Mouse (Mus musculus): Measurements from ENCODE around the gene Zranb1. TPM values are rescaled to one million over a fixed set of nuclear protein-coding genes. Genes with fewer than 3 reads are reported as not detected.

Gene Zranb1
- 10.8 and 11.3 TPM in 2 replicates for total RNA-seq (2012; rRNA removed)
- 17.6 and 22.0 TPM in 2 replicates for total RNA-seq (2014; rRNA removed)
- 11.6 and 11.7 TPM in 2 replicates for polyA plus RNA-seq (2012; ENCODE audit: insufficient read length, low read depth)

GRCm38 (mm10) chr7:132930850-132931559, at the start of gene Zranb1:
Gene Zranb1 (plus strand): TSS chr7:132931142.
- dilution Hi-C loops (cut with MboI; ENCODE audit: extremely low pct_ligation_motif_present, extremely low pct_unique_long_range_greater_than_20kb, low sequenced_read_pairs): no loop called here
- peaks cover 21% of the 10 kb centered on the region for H3K79me2 ChIP-seq (replicated peaks; ENCODE audit: control insufficient read depth, extremely low read depth, insufficient read depth, poor library complexity, severe bottlenecking)

GRCm38 (mm10) chr7:132882343-132882742, 48.6 kb upstream of the Zranb1 start:
- no peak overlapping the region for H3K9ac ChIP-seq (ENCODE audit: insufficient read depth, low read depth)
- in situ Hi-C loops (cut with MboI; ENCODE audit: low pct_ligation_motif_present, low pct_unique_long_range_greater_than_20kb, low sequenced_read_pairs): no loop called here
- no peak overlapping the region for H3K27ac ChIP-seq (ENCODE audit: insufficient read depth, low read depth)
- no peaks in the 10 kb centered on the region for H3K27me3 ChIP-seq (replicated peaks)
- dilution Hi-C loops (cut with MboI; ENCODE audit: extremely low pct_ligation_motif_present, extremely low pct_unique_long_range_greater_than_20kb, low sequenced_read_pairs): no loop called here
- peak; percentile 48 for DNase-seq (ENCODE audit: extremely low read depth)
- no peak overlapping the region for H3K4me3 ChIP-seq (replicated peaks in 1 of 3; ENCODE audit: low read depth in 2 of 3, low read length in 2 of 3, poor library complexity in 1 of 3)
- no peak overlapping the region for H3K4me2 ChIP-seq (ENCODE audit: insufficient read depth, low read depth, poor library complexity, severe bottlenecking)
- no peaks in the 10 kb centered on the region for H3K9me3 ChIP-seq (replicated peaks; ENCODE audit: low read length)
- no peaks in the 10 kb centered on the region for H3K79me2 ChIP-seq (replicated peaks; ENCODE audit: control insufficient read depth, extremely low read depth, insufficient read depth, poor library complexity, severe bottlenecking)
- H3K36me3 ChIP-seq (replicated peaks in 1 of 2; ENCODE audit: control insufficient read depth in 1 of 2, insufficient read depth in 1 of 2, low read length in 1 of 2): peaks cover 69 to 80% of the 10 kb centered on the region in 2 experiments
- TF ChIP-seq MEF2A (IDR thresholded peaks at IDR 0.05; ENCODE audit: borderline replicate concordance, low read depth, low read length) (no peak), CTCF (conservative IDR thresholded peaks at IDR 0.05 in 1 of 2, IDR thresholded peaks at IDR 0.05 in 1 of 2; ENCODE audit: low read depth in 2 of 2, low read length in 2 of 2) (peak in 1 of 2 experiments; percentile 64; a peak in 2 of 4 replicates), TBP (conservative IDR thresholded peaks at IDR 0.05; ENCODE audit: low read depth, low read length) (no peak), SMC3 (IDR thresholded peaks at IDR 0.05; ENCODE audit: low read depth, low read length) (peak; percentile 34; the same call in 1 of the 2 replicates), MAX (IDR thresholded peaks at IDR 0.05; ENCODE audit: low read length) (no peak), KAT2A (IDR thresholded peaks at IDR 0.05; ENCODE audit: insufficient replicate concordance, low read length) (no peak), NRF1 (IDR thresholded peaks at IDR 0.05; ENCODE audit: low read depth, low read length) (no peak), RAD21 (IDR thresholded peaks at IDR 0.05; ENCODE audit: low read depth, low read length) (peak; percentile 51), CHD2 (IDR thresholded peaks at IDR 0.05; ENCODE audit: low read length) (no peak), ZC3H11A (IDR thresholded peaks at IDR 0.05; ENCODE audit: low read depth, low read length) (no peak), BHLHE40 (IDR thresholded peaks at IDR 0.05; ENCODE audit: low read depth, low read length) (no peak)
- H3K4me1 ChIP-seq (ENCODE audit: control insufficient read depth in 1 of 2, insufficient read depth in 2 of 2): peaks cover 0 to 3% of the 10 kb centered on the region in 2 experiments; a peak in 2 of 4 replicates

More at GRCm38 (mm10) chr7:132930850-132931559, at the start of gene Zranb1:
- Histone ChIP-seq H3K27me3 (replicated peaks) (no peaks in the 10 kb centered on the region), H3K36me3 (replicated peaks in 1 of 2; ENCODE audit: control insufficient read depth in 1 of 2, insufficient read depth in 1 of 2, low read length in 1 of 2) (no peaks in the 10 kb centered on the region), H3K27ac (ENCODE audit: insufficient read depth, low read depth) (peak within 1 kb of the TSS; percentile 23; the same call in 1 of the 2 replicates), H3K4me2 (ENCODE audit: insufficient read depth, low read depth, poor library complexity, severe bottlenecking) (peak within 1 kb of the TSS; percentile 91), H3K4me3 (replicated peaks in 1 of 3; ENCODE audit: low read depth in 2 of 3, low read length in 2 of 3, poor library complexity in 1 of 3) (peak within 1 kb of the TSS; percentile 95 to 97 (median 97)), H3K9ac (ENCODE audit: insufficient read depth, low read depth) (peak within 1 kb of the TSS; percentile 80), H3K9me3 (replicated peaks; ENCODE audit: low read length) (no peaks in the 10 kb centered on the region), H3K4me1 (ENCODE audit: control insufficient read depth in 1 of 2, insufficient read depth in 2 of 2) (peaks cover 2 to 8% of the 10 kb centered on the region in 2 experiments; a peak in 2 of 4 replicates)
- in situ Hi-C loops (cut with MboI; ENCODE audit: low pct_ligation_motif_present, low pct_unique_long_range_greater_than_20kb, low sequenced_read_pairs): loop anchor here (5.0 to 10.0 kb wide), 2 partner anchors 36 to 64 kb away; no protein-coding TSS in a partner anchor
- peak; percentile 96 for DNase-seq (ENCODE audit: extremely low read depth)
- TF ChIP-seq USF1 (IDR thresholded peaks at IDR 0.05; ENCODE audit: low read depth, low read length): no peak
- peak; percentile 64 for TF ChIP-seq ZMIZ1 (IDR thresholded peaks at IDR 0.05; ENCODE audit: low read depth, low read length)
- no peak for TF ChIP-seq CHD1 (IDR thresholded peaks at IDR 0.05; ENCODE audit: low read depth, low read length)
- TF ChIP-seq IRF4 (IDR thresholded peaks at IDR 0.05; ENCODE audit: low read depth, low read length): peak; percentile 47
- no peak for TF ChIP-seq ZKSCAN1 (IDR thresholded peaks at IDR 0.05; ENCODE audit: borderline replicate concordance, low read depth, low read length)
- TF ChIP-seq NRF1 (IDR thresholded peaks at IDR 0.05; ENCODE audit: low read depth, low read length): peak; percentile 77
- TF ChIP-seq MAX (IDR thresholded peaks at IDR 0.05; ENCODE audit: low read length): peak; percentile 83
- TF ChIP-seq ZNF384 (IDR thresholded peaks at IDR 0.05; ENCODE audit: low read depth, low read length): no peak
- peak; percentile 86 for TF ChIP-seq SIN3A (IDR thresholded peaks at IDR 0.05; ENCODE audit: low read length)
- peak; percentile 73 for TF ChIP-seq ELF1 (IDR thresholded peaks at IDR 0.05; ENCODE audit: low read depth, low read length)
- TF ChIP-seq HCFC1 (IDR thresholded peaks at IDR 0.05; ENCODE audit: low read depth, low read length): peak; percentile 91
- TF ChIP-seq PAX5 (IDR thresholded peaks at IDR 0.05; ENCODE audit: low read length): no peak
- TF ChIP-seq EP300 (IDR thresholded peaks at IDR 0.05; ENCODE audit: low read length): no peak
- TF ChIP-seq CTCF (conservative IDR thresholded peaks at IDR 0.05 in 1 of 2, IDR thresholded peaks at IDR 0.05 in 1 of 2; ENCODE audit: low read depth in 2 of 2, low read length in 2 of 2): no peak
- peak; percentile 92 for TF ChIP-seq NELFE (IDR thresholded peaks at IDR 0.05; ENCODE audit: low read depth, low read length)
- peak; percentile 91 for TF ChIP-seq POLR2A (IDR thresholded peaks at IDR 0.05; ENCODE audit: low read depth, low read length)
- TF ChIP-seq E2F4 (IDR thresholded peaks at IDR 0.05; ENCODE audit: insufficient replicate concordance, low read depth, low read length): peak; percentile 76; the same call in 1 of the 2 replicates
- no peak for TF ChIP-seq MAFK (IDR thresholded peaks at IDR 0.05; ENCODE audit: insufficient replicate concordance, low read length)
- TF ChIP-seq RCOR1 (conservative IDR thresholded peaks at IDR 0.05; ENCODE audit: low read depth, low read length): no peak
- TF ChIP-seq GABPA (IDR thresholded peaks at IDR 0.05; ENCODE audit: insufficient replicate concordance, low read depth, low read length): peak; percentile 30; the same call in 1 of the 2 replicates
- TF ChIP-seq KAT2A (IDR thresholded peaks at IDR 0.05; ENCODE audit: insufficient replicate concordance, low read length): peak; percentile 86; the same call in 1 of the 2 replicates
- no peak for TF ChIP-seq ETS1 (conservative IDR thresholded peaks at IDR 0.05; ENCODE audit: low read depth, low read length)
- peak; percentile 81 for TF ChIP-seq TCF12 (IDR thresholded peaks at IDR 0.05; ENCODE audit: low read depth, low read length)
- no peak for TF ChIP-seq USF2 (conservative IDR thresholded peaks at IDR 0.05; ENCODE audit: low read depth, low read length)
- no peak for TF ChIP-seq BHLHE40 (IDR thresholded peaks at IDR 0.05; ENCODE audit: low read depth, low read length)
- peak; percentile 81 for TF ChIP-seq MXI1 (IDR thresholded peaks at IDR 0.05; ENCODE audit: low read depth, low read length)
- peak; percentile 81 for TF ChIP-seq CHD2 (IDR thresholded peaks at IDR 0.05; ENCODE audit: low read length)
- TF ChIP-seq RAD21 (IDR thresholded peaks at IDR 0.05; ENCODE audit: low read depth, low read length): no peak
- TF ChIP-seq MAZ (IDR thresholded peaks at IDR 0.05; ENCODE audit: low read depth, low read length): no peak
- no peak for TF ChIP-seq JUND (conservative IDR thresholded peaks at IDR 0.05; ENCODE audit: low read depth, low read length)
- TF ChIP-seq JUN (IDR thresholded peaks at IDR 0.05; ENCODE audit: insufficient read depth, low read depth, low read length): no peak
- TF ChIP-seq TBP (conservative IDR thresholded peaks at IDR 0.05; ENCODE audit: low read depth, low read length): 0 out of 2 replicates have a peak, but pooled peaks have one; percentile 48
- peak; percentile 57; the same call in 1 of the 2 replicates for TF ChIP-seq MEF2A (IDR thresholded peaks at IDR 0.05; ENCODE audit: borderline replicate concordance, low read depth, low read length)
- TF ChIP-seq ZC3H11A (IDR thresholded peaks at IDR 0.05; ENCODE audit: low read depth, low read length): no peak
- no peak for TF ChIP-seq MYC (IDR thresholded peaks at IDR 0.05; ENCODE audit: low read depth, low read length)
- TF ChIP-seq SMC3 (IDR thresholded peaks at IDR 0.05; ENCODE audit: low read depth, low read length): no peak
- no peak; the same call in 1 of the 2 replicates for TF ChIP-seq UBTF (IDR thresholded peaks at IDR 0.05; ENCODE audit: low read depth, low read length)
- TF ChIP-seq POLR2AphosphoS2 (IDR thresholded peaks at IDR 0.05; ENCODE audit: low read depth, low read length): 0 out of 2 replicates have a peak, but pooled peaks have one; percentile 26
